Mouse (Mus musculus) urinary bladder, postnatal 0 days (tissue): ENCODE data around the gene Gm11397. TPM values are rescaled to one million over a fixed set of nuclear protein-coding genes. Genes with fewer than 3 reads are reported as not detected.

ENCODE experiments used
- polyA plus RNA-seq: library from polyadenylated mRNA; unstranded; fragments of >200 nt; fragmentation: Nextera tagmentation; extraction: Ambion mirVana; gene quantifications from 2 replicates; pipeline ENCODE4 v1.2.1, GENCODE M21; 2015

Gene Gm11397
- polyA plus RNA-seq: not detected in 2 replicates

GRCm38 (mm10) chr13:33395461-33395860 is at the start of gene Gm11397:
Gm11397 (plus strand) TSS chr13:33395761.

Other genes starting within 250 kb of the Gm11397 start
- gene Serpinb9c, start 236.0 kb upstream of the Gm11397 start, polyA plus RNA-seq: not detected in 2 replicates
- gene Serpinb9d, start 202.8 kb upstream of the Gm11397 start, polyA plus RNA-seq: not detected in 2 replicates
- not detected in 2 replicates for gene Serpinb9e, start 146.1 kb upstream of the Gm11397 start, polyA plus RNA-seq
- not detected in 2 replicates for gene Serpinb9f, start 71.7 kb upstream of the Gm11397 start, polyA plus RNA-seq
- gene Serpinb9g, start 89.0 kb downstream of the Gm11397 start, polyA plus RNA-seq: not detected in 2 replicates